Mouse (Mus musculus): ENCODE data around the gene Hdx.

GRCm38 (mm10) chrX:111577044-111577443 is 119.8 kb downstream of the Hdx start:
- no peak for TF ChIP-seq POLR2A (IDR thresholded peaks at IDR 0.05; ENCODE audit: control insufficient read depth, low read depth, low read length)
- no peak for TF ChIP-seq CTCF (IDR thresholded peaks at IDR 0.05; ENCODE audit: control insufficient read depth, insufficient read depth, insufficient replicate concordance, low read depth, low read length)

Measured in testis, adult 2 months (tissue).